Mouse (Mus musculus) mature B cell (primary cell): Measurements from ENCODE around the gene Strip1.
"Not testable (repeated sequence)": the region's sequence is repeated elsewhere in the genome, so short reads cannot be mapped to it uniquely, and the experiment has no call there.

Experiments
- in situ Hi-C: fragments of 300-500 bp; cut with MboI; formaldehyde crosslinking; loops from 2 replicates; pipeline ENCODE4 v1.14.3; 2019

Strip1 gene

GRCm38 (mm10) chr3:107631523-107631958 lies at the start of gene Strip1:
Strip1 (minus strand) TSS chr3:107631694.
- in situ Hi-C loops = no loop called here

GRCm38 (mm10) chr3:107680790-107681576 lies 49.5 kb upstream of the Strip1 start:
- in situ Hi-C loops = no loop called here

- in situ Hi-C loops = no loop called here
Measured at GRCm38 (mm10) chr3:107671509-107671908, 40.0 kb upstream of the Strip1 start.

- in situ Hi-C loops = no loop called here
Measured at GRCm38 (mm10) chr3:107670500-107670899, 39.0 kb upstream of the Strip1 start.

GRCm38 (mm10) chr3:107668786-107669185 lies 37.3 kb upstream of the Strip1 start:
- in situ Hi-C loops = no loop called here

GRCm38 (mm10) chr3:107667426-107667825 lies 35.9 kb upstream of the Strip1 start:
- in situ Hi-C loops = no loop called here

GRCm38 (mm10) chr3:107664641-107665040 lies 33.1 kb upstream of the Strip1 start:
- in situ Hi-C loops = no loop called here

GRCm38 (mm10) chr3:107659000-107659399 lies 27.5 kb upstream of the Strip1 start:
- in situ Hi-C loops = no loop called here

GRCm38 (mm10) chr3:107656888-107657287 lies 25.4 kb upstream of the Strip1 start:
- in situ Hi-C loops = no loop called here

- in situ Hi-C loops = no loop called here
Measured at GRCm38 (mm10) chr3:107656151-107656550, 24.7 kb upstream of the Strip1 start.

GRCm38 (mm10) chr3:107655491-107655890 lies 24.0 kb upstream of the Strip1 start:
- in situ Hi-C loops = no loop called here

GRCm38 (mm10) chr3:107654861-107655260 lies 23.4 kb upstream of the Strip1 start:
- in situ Hi-C loops = no loop called here

GRCm38 (mm10) chr3:107652968-107653367 lies 21.5 kb upstream of the Strip1 start:
- in situ Hi-C loops = no loop called here

GRCm38 (mm10) chr3:107650276-107650675 lies 18.8 kb upstream of the Strip1 start:
- in situ Hi-C loops = not testable (repeated sequence)

GRCm38 (mm10) chr3:107646947-107647346 lies 15.5 kb upstream of the Strip1 start:
- in situ Hi-C loops = no loop called here

- in situ Hi-C loops = no loop called here
Measured at GRCm38 (mm10) chr3:107637606-107638172, 6.2 kb upstream of the Strip1 start.

GRCm38 (mm10) chr3:107636236-107636635 lies 4.7 kb upstream of the Strip1 start:
- in situ Hi-C loops = no loop called here

- in situ Hi-C loops = no loop called here
Measured at GRCm38 (mm10) chr3:107635836-107636235, 4.3 kb upstream of the Strip1 start.

GRCm38 (mm10) chr3:107633906-107634305 lies 2.4 kb upstream of the Strip1 start:
- in situ Hi-C loops = no loop called here

GRCm38 (mm10) chr3:107632786-107633185 lies 1.3 kb upstream of the Strip1 start:
- in situ Hi-C loops = no loop called here

- in situ Hi-C loops = no loop called here
Measured at GRCm38 (mm10) chr3:107630682-107631522, 592 bp downstream of the Strip1 start, which contains the start of gene Gm10961. Gm10961 (plus strand) TSS chr3:107631322.

- in situ Hi-C loops = no loop called here
Measured at GRCm38 (mm10) chr3:107629411-107629810, 2.1 kb downstream of the Strip1 start.
